Mouse (Mus musculus) T-helper 1 cell (primary cell): ENCODE results near the gene Elmo2.

Experiments
- in situ Hi-C: fragments of 300-600 bp; cut with MboI, MseI; formaldehyde crosslinking; loops from one replicate; pipeline ENCODE4 v1.15.1; 2025; ENCODE audit warnings: high pct_unique_total_duplicates

Elmo2 gene

DNA sequence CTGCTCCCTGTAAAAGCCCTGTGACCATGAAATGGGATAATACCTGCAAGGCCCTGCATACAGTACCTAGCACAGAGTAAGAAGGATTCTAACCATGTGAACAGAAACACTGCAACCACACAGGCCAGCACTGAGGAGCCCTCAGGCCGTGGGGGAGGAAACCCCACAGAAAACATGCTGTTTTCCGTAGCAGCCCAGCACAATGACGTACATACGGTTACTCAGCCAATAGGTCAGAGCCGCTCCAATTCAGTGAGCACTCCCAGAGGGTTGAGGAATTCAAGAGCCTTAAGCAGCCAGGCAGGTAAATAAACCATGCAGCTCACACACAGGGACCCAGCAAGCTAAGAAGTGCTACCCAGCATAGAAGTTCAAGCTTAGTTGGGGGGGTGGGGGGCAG is 2.4 kb downstream of the Elmo2 start:
- in situ Hi-C loops, result loop anchor here (5.0 kb wide), 1 partner anchor 1233 kb away; no protein-coding TSS in a partner anchor

DNA sequence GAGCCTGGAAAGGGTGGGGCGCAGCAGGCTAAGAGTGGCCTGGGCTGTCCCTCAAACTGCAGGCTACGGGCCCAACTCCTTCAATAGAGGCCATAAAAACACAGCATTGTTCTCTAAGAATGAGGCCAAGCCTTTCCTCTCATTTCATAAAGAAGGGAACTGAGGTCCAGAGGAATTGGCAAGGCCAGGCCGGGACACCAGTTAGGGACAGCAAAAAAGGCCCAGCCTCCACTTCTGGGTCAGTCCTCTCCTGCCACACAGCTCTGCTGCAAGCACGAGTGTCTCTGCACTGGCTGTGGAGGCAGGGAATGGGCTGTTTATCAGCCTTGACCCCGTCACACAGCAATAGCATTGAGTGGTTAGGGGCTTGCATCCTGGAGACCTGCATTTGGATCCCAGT is 2.8 kb downstream of the Elmo2 start:
- in situ Hi-C loops, result loop anchor here (5.0 kb wide), 1 partner anchor 1234 kb away; no protein-coding TSS in a partner anchor

DNA sequence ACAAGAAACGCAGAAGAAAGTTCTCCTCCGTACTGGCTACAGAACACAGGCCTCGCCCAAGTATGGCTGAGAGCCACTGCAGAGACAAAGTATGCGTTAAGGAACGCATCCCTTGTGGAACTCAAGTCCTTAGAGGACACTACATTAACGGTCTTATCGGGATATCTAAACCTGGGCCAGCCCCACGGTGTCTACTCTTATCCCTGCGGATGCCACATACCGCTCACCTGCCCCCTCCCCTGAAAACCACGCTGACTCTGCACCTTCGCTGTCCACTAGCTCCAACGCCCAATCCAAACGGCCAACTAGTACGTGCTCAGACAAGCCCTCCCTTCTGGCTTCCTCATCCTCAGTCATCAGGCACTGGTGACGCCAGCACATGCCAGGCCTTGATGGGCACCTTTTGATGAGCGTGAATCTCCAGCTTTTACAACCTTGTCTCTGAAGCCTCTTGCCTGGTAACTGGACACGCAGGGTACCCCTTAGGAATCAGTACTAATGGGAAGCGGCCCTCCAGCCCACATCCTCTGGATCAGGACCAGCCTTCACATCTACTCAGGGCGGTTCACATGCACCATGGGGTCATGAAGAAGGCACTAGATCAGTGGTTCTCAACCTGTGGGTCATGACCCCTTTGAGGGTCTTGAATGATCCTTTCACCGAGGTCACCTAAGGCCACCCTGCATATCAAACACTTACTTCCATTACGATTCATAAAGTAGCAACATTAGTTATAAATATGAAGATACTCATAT is 4.1 kb downstream of the Elmo2 start:
- in situ Hi-C loops, result loop anchor here (5.0 kb wide), 1 partner anchor 1235 kb away; no protein-coding TSS in a partner anchor

DNA sequence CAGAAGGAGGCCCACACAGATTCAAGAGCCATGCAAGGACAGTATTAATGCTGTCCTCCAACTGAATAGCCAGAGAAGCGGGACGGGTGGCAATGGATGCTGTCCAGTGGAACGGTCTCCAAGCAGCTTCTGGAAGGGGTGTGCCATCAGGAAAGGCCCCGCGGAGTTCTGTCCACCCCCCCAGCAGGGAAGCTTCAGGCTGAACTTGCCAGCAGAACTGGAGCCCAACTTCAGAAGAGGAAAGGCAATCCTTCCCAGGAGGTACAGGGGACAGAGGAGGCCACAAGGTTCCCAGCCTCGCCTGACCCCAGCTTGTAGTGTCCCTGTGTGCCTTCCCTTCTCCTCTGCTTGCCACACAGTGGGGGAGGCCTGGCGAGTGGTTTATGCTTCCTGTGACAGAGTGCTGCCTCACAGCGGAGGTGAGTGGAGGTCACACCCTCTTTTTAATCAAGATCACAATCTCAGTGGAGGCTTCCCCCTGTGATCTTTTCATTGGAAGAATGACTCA is 4.8 kb downstream of the Elmo2 start:
- in situ Hi-C loops, result loop anchor here (5.0 kb wide), 1 partner anchor 1236 kb away; no protein-coding TSS in a partner anchor

DNA sequence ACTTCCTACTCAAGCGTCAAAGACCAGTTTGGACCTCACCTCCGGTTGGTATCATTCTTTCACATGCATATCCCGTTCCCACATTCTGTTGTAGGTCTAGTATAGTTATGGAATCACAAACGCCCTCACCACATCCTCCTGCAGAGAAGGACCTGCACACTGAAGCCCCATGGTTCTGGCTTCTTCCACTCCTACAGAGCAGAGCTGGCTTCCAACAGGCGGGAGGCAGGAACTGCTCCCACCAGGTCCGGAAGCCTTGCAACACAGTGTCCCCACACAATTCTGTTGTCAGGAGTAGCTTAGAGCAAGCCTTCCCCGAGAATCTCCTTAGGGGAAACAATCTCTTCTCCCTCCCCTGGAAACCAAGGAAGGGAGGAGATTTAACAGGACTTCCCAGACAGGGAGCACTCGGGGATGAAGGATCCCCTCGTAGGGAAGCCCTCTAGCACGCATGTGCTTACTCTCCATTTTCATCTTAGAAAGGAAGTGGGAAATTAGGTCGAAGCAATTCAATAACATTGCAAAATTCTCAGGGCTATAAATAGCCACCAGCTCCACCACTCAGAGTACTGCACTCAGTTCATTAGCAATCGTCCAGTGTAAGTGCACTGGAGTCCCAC is 5.6 kb downstream of the Elmo2 start:
- in situ Hi-C loops, result loop anchor here (5.0 kb wide), 1 partner anchor 1237 kb away; no protein-coding TSS in a partner anchor

DNA sequence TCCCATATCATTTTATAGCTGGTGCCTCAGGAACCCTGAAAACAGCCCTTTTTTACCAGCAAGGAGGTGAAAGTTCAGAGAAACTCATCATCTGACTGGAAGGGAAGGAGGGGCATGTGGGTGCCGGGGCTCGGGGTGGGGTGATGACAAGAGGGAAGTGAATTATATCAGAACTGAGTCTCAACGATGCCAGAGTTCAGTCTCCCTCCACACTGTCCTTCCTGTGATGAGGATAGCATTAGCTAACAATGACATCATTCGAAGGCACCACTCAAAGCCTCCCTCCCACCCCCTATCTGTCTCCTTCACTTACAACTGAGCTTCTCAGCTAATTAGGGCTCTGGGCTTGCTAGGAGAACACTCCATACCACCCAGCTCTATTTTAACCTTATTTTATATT is 6.8 kb downstream of the Elmo2 start:
- in situ Hi-C loops, result no loop called here

DNA sequence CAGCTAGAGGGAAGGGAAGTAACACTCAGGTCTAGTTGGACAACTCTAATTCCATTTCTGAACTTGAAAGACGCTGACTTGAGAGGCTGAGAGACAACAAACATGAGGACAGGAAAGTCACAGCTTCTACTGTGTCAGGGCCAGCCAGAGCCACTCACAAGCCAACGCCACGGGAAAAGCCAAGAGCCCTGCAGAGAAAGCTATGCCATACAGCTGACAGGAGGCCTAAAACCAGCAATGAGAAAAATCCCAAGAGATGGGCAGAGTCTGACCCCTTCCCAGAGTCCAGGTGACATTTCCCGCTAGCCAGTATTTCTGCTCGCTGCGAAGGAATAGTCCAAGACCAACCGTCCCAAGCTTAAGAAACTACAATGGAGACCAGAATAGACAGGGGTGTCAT is 7.3 kb downstream of the Elmo2 start:
- in situ Hi-C loops, result no loop called here

DNA sequence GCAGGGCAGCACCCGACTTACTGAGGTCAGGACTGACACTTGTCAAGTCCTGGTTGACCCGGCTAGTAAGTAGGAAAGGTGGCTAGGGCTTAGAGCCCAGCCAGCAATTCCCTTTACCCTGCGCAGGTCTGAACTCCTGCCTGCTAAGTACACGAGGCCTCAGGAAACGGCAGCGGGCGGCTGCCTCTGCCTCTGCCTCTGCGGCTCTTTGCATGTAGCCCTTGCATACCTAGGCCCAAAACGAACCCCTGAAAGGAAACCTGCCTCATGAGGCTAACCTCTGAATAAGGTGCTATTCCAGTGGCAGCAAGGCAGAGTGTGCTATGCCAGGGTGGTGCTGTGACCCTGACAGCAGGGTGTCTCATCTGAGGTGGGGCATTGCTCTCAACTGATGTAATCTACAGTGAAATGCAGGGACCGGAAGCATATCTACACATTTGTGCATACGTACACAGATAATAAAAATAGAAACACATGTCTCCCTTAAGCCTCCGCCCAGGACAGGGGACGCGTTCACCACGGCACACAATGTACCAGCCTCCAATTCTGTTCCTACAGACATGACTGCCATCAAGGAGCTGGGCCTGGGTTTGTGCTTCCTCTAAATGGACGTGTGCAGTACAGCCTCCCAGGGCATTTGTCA is 8.5 kb downstream of the Elmo2 start:
- in situ Hi-C loops, result no loop called here

DNA sequence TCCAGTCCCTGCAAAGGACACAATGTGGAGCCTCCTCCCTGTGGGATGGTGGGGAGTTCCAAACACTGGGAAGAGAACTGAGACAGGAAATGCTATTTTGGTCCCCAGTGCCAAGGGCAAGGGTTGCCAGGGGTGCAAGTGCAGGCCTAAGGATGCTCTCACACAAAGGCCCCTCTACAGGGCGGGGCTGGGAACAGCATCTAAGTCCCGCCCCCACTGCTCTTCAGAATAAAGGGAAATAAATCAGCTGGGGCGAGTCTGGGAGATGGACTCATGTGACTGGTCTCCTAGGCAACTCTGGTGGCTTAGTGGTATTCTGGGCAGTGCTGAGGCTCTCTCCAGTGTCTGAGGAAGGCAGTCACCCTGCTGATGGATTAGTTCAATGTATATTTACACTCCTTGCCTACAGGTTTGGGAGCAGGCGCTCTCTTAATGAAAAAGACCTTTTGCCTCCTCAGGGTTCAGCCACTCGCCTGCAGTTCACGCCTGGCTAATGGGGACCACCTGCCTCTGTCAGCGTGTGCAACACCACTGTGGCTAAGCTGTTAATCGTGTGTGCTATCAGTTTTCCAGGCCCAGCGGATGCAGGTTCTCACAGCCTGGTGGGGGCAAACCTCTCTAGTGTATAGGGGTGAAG is 9.3 kb downstream of the Elmo2 start:
- in situ Hi-C loops, result no loop called here

DNA sequence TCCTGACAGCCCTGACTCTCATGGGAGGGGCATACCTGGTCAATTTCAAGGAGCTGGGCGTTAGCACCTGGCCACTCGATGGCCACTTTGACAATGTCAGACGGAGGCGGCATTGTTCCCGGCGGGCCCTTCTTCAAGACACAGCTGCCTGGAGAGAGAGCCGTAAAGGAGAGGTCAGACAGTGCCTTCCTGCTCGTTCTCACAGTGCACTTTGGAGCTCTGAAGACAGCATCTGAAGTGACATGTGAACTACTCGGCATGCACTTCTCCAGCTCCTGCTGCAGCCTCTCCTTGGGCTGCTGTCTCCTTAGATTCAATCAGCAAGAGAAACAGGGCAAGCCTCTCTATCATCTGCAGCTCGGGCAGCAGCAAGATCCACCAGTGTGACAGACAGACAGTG is 10.1 kb downstream of the Elmo2 start:
- in situ Hi-C loops, result no loop called here

DNA sequence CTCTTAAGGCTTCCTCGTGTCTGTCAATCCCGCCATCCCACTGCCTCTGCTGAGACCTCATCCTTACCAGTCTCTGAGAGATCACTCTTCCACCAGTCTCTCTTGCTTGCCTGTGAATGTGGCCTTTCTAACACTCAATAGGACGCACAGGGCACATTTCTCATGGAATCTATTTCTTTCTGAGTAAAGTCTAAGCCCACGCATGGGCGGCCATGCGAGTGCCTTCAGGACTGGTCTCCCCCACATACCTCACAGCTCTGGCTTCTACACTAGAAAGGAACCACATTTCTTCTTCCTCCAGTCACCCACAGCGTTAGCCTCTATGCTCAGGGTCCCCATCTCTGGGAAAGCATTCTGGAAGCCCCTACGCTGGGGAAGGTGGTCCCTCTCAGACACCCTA is 12.1 kb downstream of the Elmo2 start:
- in situ Hi-C loops, result no loop called here

DNA sequence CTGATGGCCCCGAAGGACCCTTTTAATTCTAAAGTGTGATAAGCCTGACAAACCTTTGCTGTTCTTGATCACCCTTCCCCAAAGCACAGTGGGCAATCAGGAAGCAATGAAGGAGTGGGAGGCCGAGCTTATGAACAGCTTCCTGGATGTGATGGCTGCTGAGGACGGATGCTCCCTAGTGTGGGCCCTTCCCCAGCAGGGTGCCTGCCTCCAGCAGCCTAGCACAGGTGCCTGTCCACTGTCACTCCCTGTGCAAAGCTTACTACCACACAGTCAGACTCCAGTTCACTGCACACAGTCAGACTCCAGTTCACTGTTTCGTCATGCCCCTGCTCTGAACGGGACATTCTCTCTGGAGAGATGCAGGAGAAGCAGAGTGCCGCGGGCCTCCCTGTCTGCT is 13.9 kb downstream of the Elmo2 start:
- in situ Hi-C loops, result no loop called here

DNA sequence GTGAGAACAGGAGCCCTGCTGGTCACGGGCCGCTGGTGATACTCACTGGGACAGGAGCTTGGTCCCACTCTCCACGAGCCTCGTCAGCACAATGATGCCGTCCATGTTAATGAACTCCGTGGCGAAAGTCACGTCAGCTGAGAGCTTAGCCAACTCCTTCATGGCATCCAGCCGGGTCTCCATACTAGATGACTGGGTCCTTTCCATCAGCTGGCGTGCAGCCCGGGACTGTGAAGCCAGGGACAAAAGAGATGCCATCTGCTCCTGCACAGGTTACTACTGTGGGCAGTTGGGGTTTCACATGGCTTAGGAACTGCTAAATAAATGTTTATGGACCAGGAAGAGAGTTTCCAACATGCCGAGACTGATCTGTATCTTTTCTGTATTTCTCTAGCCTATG is 14.7 kb downstream of the Elmo2 start:
- in situ Hi-C loops, result no loop called here

DNA sequence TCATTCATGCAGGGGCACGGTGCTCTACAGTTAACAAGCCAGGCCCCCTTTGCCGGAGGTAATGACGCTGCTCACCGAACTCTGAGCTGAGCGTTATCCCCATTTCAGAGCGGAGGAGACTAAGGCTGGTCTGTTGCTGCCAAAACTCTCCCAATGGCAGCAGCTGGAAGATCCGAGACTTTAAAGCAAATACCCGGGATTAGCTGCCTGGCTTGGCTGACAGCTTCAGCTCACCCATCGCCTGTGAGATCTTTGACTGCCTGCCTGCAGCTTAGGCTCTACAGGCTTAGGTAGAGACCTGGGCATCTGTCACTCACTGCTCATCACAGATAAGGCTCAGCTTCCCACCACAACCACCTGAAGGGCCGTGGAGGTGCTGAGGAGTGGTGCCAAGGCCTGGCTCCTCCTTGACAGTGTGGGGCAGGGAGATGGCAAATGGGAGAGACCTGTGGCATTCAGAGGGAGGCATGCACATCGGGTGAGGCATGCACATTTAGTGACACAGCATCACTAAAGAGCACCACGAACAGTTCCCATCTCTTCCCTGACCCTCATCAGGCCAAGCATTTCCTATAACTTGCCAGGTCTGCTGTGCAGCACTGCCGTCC is 15.4 kb downstream of the Elmo2 start:
- in situ Hi-C loops, result no loop called here

DNA sequence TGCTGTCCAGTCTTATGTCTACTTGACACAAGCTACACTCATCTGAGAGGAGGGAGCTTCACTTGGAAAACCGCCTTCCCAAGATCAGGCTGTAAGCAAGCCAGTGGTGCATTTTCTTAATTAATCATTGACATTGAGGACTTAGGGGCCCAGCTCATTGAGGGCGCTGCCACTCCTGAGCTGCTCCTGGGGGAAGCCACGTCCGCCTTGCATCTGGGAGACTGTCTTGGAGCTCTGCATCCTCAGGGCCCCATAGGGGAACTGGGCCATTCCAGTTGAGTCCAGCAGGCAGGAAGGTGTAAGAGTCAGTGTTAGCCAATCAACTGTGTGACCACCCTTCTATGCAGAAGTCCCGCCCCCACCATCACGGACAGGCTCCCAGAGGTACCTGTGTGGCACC is 18.5 kb downstream of the Elmo2 start:
- in situ Hi-C loops, result no loop called here

DNA sequence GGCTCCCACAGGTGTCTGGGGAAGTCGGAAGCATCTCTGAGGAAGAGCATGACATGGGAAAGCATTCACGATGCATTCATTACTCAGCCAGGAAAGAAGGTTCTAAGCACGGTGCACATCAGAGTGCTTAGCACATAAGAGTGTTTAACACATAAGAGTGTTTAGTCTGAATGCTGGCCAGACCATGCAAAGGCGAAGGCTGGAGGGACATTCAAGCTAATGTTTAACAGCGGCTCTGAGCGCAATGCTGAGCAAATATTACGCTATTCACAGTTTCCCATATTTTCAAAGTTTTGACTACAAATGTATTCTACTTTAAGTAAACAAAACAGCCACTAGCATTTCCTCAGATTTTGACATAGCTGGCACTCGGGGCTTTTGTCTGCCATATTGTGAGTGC is 20.8 kb downstream of the Elmo2 start:
- in situ Hi-C loops, result no loop called here

DNA sequence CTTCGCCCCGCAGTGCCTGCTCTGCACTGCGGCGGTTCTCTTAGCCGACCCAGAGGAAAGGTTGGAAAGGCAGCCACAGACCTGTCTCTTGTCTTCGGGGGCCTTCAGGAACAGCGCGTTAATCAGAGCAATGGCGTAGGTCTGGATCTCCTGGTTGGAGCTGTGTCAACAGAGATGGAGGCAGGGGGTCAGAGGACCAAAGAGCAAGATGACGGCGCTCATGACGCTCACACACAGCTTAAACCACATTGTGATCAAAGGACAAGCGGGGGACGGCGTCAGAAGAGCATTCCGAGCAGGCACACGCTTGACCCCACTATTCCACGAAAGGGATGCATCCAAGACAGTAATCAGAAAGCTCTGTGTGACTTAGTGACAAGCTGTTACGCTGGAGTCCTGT is 21.5 kb downstream of the Elmo2 start:
- in situ Hi-C loops, result no loop called here

DNA sequence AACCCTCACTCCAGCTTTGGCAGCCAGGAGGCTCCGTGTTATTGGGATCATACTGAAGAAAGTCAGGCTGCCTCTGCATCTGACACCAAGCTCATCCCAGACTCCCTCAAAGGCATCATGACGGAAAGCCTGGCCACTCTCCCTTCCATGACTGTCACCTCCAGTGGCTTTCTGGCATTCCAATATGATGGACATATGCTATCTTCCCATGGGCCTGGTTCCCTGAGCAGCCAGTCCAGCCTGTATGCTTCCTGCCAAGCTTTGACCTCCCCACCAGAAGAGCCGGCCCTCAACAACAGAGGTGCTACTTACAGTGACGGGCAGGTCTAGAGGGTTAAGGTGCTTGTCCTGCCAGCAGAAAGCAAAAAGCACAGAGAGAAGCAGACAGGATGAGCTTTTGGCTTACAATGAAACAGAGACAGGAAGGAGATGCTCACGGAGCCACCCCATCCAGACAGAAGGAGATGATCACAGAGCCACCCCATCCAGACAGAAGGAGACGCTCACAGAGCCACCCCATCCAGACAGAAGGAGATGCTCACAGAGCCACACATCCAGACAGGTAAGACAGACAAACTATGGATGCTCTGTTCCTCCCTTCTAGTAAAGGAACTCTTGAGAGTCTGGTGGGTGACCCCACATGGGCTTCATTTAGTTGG is 22.8 kb downstream of the Elmo2 start:
- in situ Hi-C loops, result no loop called here

DNA sequence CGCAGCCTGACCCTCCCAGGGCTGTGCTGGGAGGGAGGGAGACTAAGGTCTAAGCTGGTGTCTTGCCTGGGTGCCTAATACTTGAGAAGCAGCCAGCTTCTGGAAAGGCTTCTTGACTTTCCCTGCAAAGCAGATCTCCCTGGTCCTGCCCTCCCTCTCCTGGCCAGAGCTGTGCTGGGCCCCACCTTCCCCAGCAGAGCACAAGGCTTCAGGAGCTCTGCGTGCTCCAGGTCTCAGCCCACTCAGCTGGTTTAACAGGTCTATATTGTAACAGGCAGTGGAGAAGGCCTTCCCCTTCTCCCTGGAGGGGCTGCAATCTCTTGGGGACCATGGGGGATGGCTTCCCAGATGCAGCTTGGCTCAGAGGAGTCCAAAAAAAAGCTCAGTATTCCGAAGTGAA is 24.9 kb downstream of the Elmo2 start:
- in situ Hi-C loops, result no loop called here

DNA sequence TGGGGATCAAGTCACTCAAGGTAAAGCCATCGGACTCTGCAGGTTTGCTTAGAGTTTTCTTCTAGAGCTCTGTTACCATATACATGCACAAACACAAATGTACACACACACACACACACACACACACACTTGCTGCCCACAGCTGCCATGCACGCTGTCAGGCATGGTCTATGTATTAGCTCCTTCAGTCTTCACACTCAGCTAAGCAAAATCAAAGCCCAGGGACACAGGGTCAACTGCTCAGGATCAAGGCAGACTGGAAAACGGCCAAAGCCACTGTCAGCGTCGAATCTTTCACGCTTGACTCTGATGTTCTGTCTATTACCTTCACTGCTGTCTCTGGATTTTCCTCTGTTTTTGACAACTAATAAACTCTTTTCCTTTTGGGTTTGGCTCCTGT is 25.4 kb downstream of the Elmo2 start:
- in situ Hi-C loops, result no loop called here

DNA sequence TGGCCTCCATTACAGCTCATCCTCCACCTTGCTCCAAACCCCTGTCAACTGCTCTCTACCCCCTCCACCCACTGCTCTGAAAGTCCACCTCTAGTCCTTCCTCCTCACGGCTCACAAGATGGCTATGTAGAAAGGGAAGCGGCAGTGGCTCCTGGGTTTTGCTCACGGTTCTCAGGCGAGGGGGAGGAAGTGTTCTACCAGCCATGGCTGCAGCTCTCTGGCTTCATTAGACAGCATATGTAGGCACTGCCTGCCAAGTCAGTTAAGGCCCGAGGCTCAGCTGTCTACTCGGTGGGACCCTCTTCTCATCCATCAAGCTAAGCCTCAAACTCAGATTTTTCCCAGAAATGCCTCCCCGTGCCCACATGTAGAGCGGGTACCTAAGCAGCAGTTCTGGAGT is 25.9 kb downstream of the Elmo2 start:
- in situ Hi-C loops, result no loop called here
